Mouse (Mus musculus) MEL-GATA-1-ER (cell line): ENCODE measurements around the gene Gsta4.
"Not testable (repeated sequence)": the region's sequence is repeated elsewhere in the genome, so short reads cannot be mapped to it uniquely, and the experiment has no call there.

Experiments used
- DNase-seq: peaks from one replicate; pipeline ENCODE4 v3.0.0-alpha.2; 2012; ENCODE audit warnings: low read depth; ENCODE audit errors: extremely low read depth

Gsta4 gene

DNA sequence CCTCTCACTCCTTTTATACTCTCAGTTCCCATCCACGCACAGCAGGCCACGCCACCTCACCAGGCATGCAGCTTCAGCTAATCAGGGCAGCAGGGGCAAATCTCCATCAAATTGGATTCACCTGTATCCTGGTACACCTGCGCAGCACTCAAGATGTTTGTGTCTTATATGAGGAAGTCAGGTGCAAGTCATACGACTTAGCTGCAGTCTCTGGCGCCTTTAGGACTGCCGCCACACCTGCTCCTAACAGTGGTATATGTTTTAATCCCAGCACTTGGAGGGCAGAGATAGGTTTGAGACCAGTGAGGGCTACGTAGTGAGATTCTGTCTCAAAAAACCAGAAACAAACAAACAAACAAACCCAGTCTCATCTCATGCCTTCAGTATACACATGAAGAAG, at the start of gene Gsta4:
Gene Gsta4 (plus strand): TSS at position 301 of the 400 bp plus-strand sequence.
- not testable (repeated sequence) for DNase-seq

DNA sequence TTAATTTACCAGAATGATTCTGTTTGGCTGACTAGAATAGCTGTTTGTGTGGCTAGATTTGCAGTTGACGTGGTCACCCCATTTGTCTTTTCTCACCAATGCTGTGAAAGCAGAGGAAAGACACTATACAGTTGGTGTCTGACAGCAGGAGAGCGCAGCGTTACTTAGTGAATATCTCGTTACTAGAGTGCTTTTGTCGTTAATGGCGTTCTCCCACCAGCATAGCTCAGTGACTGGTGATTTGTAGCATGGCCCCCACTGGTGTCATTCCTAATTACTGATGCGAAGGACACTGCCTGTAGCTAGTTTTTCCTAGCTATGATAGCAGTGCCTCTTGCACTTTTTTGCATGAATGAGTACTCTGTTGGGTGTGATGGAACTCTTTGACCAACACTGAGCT, 46.9 kb upstream of the Gsta4 start:
- no peak for DNase-seq

DNA sequence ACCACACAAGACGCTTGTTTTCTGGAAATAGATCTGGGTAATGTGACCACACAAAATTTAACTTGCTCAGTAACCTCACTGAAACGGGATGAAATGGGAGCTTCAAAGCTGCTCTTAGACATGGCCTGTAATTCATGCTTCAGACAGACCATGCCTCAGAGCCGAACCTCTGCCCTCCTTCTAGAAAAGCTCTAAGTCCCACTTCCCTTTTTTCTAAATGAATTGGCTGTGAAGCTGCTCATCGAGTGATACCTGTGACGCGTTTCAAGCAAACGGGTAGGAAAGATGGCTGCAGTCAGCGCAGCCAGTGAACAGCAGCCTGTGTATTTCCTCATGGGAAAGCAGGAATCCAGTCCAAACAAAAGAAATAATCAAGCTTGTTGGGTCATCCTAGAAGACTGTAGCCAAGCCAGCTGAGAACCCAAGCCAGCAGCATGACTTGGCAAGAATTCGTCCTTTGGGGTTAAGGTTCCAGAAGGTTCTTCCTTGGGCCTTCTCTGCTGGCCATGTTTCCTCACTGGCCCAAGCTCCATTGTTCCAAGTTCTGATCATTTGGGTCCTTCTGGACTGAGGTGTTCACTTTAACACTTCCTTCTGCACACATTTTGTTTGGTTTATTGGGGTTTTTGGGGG, 44.4 kb upstream of the Gsta4 start:
- no peak for DNase-seq

GRCm38 (mm10) chr9:78139463-78139862, 43.1 kb upstream of the Gsta4 start:
- no peak for DNase-seq

- no peak for DNase-seq
Measured at GRCm38 (mm10) chr9:78146099-78146498, 36.5 kb upstream of the Gsta4 start.

DNA sequence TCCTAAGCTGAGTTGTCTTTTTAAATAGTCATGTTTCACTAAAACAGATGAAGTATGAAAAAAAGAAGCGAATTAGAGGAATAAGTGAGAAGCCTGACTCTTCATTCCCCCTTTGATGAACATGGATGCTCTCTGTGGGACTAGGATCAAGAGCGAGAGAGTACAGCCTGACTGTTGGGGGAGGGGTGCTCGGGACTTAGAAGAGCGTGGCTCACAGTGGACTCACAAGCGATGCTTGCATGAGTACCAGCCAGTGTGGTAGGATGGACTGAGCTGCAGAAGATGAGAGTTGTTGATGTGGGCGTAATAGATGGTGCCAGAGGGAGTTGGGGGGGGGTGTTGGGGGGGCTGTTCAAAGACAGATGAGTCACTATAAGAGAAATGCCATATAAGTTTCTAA, 35.9 kb upstream of the Gsta4 start:
- no peak for DNase-seq

- DNase-seq, result no peak
Measured at GRCm38 (mm10) chr9:78148149-78148548, 34.4 kb upstream of the Gsta4 start.

GRCm38 (mm10) chr9:78149770-78150169, 32.8 kb upstream of the Gsta4 start:
- DNase-seq, result not testable (repeated sequence)

DNA sequence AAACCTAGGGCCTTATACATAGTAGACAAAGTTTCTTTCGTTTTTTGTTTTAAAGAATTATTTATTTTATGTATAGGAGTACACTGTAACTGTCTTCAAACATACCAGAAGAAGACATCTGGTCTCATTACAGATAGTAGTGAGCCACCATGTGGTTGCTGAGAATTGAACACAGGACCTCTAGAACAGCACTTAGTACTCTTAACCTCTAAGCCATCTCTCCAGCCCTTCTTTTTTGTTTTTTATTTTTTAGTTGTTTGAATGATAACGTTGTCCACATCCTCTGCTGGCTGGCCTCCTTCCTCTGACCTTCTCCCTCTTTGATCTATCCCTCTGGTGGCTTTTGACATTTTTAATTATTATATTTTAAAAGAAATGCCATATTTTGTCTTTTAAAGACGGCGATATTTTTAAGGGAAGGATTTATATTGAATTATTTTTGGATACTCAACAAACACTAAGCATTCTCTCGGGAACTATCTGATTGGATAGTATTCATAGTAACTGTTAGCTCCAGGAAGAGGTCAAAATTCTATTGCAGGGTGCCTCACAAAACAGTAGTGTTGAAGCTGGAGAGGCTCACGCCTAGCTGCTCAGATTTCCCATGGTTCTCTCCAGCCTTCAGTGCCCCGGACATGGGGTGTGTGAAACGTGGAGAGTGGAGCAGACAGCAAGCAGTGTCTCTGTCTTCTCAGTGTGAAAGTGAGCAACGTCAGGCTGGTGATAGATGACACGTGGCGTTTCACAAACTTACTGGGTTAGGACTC, 28.2 kb upstream of the Gsta4 start:
- DNase-seq, result no peak

DNA sequence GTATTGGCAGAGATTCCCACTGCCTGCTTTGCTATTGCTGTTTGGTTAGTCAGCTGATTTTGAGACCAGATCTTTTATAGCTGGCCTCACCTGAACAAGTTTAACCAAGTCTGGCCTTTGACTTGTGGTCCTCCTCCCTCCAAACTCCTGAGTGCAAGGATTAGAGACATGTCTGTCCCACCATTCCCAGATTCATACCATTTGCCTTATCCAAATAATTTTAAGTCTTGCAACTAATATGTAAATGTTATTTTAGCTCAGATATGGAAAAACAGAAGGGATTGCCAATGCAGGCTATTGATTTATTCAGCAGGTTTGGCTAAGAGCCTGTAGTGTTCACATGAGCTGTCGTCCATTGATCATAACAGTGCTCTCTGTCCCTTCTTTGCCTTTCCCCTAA, 25.4 kb upstream of the Gsta4 start:
- DNase-seq, result no peak

DNA sequence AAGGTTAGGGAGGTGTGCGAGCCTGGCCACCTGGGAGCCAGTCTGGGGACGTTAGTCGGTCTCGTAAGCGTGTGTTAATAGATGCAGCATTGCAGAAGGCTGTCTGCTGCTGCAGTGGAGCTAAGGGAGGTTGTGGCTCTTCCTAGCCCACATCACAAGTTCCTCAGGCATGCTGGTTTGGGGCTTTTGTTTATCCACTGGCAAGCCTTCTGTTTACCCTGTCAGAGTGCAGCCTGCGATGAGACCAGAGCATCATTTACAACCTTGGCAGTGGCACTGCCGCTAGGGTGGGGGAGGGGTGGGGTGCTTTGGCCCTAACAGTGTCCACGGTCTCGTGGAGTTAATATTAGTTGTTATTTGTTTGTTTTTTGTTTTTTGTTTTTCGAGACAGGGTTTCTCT, 19.3 kb upstream of the Gsta4 start:
- DNase-seq, result no peak

GRCm38 (mm10) chr9:78164741-78165140, 17.8 kb upstream of the Gsta4 start:
- DNase-seq, result no peak

GRCm38 (mm10) chr9:78165454-78165853, 17.1 kb upstream of the Gsta4 start:
- DNase-seq, result no peak

GRCm38 (mm10) chr9:78166694-78167452, 15.7 kb upstream of the Gsta4 start:
- no peak for DNase-seq

DNA sequence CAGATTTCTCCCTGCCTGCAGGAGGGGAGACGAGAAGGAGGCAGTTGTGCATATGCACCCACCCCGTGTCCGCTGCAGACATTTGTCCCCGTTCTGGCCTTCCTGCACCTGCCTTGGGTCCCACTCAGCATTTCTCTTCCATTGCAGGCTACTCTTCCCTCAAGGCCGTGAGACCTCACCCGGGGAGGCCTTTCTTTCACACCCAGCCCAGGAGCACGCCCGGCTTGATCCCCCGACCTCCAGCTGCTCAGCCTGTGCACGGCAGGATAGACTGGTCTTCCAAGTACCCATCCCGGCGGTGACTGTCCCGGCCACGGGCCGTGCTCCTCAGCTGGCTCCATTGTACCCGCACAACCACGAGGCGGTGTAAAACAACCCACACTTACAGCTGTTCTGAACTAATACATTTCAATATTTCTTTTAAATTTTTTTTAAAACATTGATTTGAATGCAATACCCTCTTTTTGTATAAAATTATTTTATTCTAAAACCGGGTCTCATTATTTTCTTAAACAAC, 15.1 kb upstream of the Gsta4 start:
- no peak for DNase-seq

DNA sequence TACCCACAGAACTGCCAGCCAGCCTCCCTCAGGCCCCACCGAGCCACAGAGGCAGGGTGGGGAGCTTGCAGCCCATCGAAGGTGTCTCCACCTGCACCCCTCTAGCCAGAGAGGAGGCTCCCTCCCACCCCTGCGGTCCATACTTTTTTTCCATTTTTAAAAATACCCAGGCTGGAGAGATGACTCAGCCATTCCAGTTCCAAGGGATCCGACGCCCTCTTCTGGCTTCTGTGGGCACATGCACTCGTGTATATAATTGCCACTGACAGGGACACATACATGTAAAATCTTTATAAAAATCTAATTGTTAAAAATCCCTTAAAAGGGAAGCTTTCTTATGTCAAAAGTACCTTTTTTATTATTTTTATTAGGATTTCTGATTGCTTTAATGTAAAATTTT, 13.7 kb upstream of the Gsta4 start:
- DNase-seq, result no peak

- no peak for DNase-seq
Measured at GRCm38 (mm10) chr9:78174016-78174415, 8.6 kb upstream of the Gsta4 start.

GRCm38 (mm10) chr9:78174925-78175276, 7.7 kb upstream of the Gsta4 start:
- DNase-seq, result not testable (repeated sequence)

- DNase-seq, result peak; percentile 80
Measured at GRCm38 (mm10) chr9:78175277-78176200, 7.0 kb upstream of the Gsta4 start.

- peak; percentile 77 for DNase-seq
Measured at GRCm38 (mm10) chr9:78176201-78176727, 6.3 kb upstream of the Gsta4 start.

DNA sequence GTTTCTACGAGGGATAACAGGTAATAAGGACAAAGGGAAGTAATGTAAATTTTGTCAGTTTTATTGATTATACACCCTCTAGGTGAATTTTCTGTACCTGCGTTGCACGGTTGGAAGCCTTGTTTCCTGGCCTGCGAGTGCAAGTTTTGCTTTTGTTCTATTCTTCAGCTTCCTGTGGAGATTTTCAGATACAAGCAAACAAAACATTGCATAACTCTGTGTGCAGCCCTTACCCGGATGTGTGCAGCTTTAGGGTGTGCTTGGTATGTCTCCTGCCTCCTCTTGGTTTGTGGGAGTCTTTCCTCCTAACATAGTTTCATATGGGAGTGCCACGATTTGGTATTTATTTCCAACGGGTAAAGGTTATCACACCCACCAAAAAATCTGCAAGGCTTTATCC, 5.7 kb upstream of the Gsta4 start:
- DNase-seq, result no peak
